Mouse (Mus musculus) right cerebral cortex, adult 18-20 months (tissue): ENCODE measurements at regions not wholly inside any gene's neighbourhood (a gene's known extent, or its start where the extent isn't known, plus 50 kb on each side); places are given as distances from the start of the nearest gene placed in this dataset.

Experiments used
- DNase-seq: peaks from one replicate; pipeline ENCODE4 v3.0.0; 2022; ENCODE audit warnings: mixed read lengths

DNA sequence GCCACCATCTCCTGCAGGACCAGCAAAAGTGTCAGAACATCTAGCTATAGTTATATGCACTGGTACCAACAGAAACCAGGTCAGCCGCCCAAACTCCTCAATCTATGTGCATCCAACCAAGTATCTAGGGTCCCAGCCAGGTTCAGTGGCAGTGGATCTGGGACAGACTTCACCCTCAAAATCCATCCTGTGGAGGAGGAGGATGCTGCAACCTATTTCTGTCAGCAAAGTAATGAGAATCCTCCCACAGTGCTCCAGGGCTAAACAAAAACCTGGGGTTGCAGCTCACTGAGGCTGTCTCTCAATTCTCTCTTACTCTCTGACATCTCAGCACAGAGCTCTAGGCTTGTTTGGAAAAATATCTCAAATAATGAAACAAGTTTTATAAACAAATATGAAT, 202.8 kb downstream of the Rpia start:
- peak; percentile 5 for DNase-seq
